Mouse (Mus musculus): ENCODE measurements around the gene Arpc2.

- TF ChIP-seq NANOG (IDR thresholded peaks at IDR 0.05; ENCODE audit: borderline replicate concordance, low read length) (no peak), CTCF (conservative IDR thresholded peaks at IDR 0.05; ENCODE audit: low read length) (no peak), POU5F1 (IDR thresholded peaks at IDR 0.05; ENCODE audit: borderline replicate concordance, low read length) (no peak)
These were observed 47.2 kb downstream of the Arpc2 start for GRCm38 (mm10) chr1:74282896-74283625.
